Mouse (Mus musculus): ENCODE measurements around the gene Tmem95. TPM values are rescaled to one million over a fixed set of nuclear protein-coding genes. Genes with fewer than 3 reads are reported as not detected.

Tmem95 gene
- polyA plus RNA-seq, 1 experiment from 2014 or later = not detected

DNA sequence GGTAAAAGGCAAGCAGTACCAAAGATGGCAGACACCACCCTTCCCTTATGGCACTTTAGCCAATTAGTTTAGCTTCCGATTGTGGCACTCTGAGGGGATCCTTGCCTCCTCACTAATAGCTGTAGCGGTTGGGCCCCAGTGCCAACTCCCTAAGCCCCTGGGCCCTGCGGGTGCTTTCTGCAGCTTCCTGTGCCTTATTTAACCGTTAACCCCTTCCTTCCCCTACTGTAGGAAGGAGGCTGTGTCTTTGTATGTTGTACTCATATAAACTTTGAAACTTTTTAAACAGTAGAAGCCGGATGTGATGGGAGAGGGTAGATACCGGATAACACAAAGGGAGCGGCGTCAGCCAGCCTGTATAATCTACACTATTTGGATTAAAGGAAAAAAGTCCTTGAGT lies 27.1 kb downstream of the Tmem95 start:
- H3K27ac ChIP-seq (replicated peaks; ENCODE audit: low read depth, low read length) = no peak overlapping the region

DNA sequence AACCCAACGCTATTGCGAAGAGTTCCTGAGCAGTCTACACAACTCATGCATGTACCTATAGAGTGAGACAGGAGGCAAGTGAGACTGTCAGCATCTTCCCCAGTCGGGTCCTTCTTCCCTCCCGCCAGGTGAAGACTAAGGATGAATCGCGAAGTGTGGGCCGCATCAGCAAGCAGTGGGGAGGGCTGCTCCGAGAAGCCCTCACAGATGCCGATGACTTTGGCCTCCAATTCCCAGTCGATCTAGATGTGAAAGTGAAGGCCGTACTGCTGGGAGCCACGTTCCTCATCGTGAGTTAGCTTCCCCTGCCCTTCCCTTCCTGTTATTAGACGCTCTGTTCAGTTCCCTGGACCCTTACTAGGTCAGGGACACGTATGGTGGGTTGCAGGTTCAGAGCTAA lies 27.9 kb downstream of the Tmem95 start:
- Histone ChIP-seq H3K36me3 (ENCODE audit: control insufficient read depth, insufficient read depth, low read length) (peaks cover 51% of the 10 kb centered on the region), H3K27me3 (replicated peaks; ENCODE audit: control insufficient read depth, insufficient read depth, low read length) (no peaks in the 10 kb centered on the region), H3K9me3 (ENCODE audit: control insufficient read depth, low read length) (no peaks in the 10 kb centered on the region), H3K4me1 (ENCODE audit: control insufficient read depth, insufficient read depth, low read length) (peaks cover 25% of the 10 kb centered on the region), H3K4me3 (ENCODE audit: low read depth, low read length) (no peak overlapping the region), H3K9ac (ENCODE audit: low read depth, low read length) (no peak overlapping the region), H3K27ac (replicated peaks; ENCODE audit: low read depth, low read length) (no peak overlapping the region), H3K4me2 (ENCODE audit: low read depth, low read length) (no peak overlapping the region)
- 87% methylated on average over 15 of the region's 15 CpGs for WGBS
- ATAC-seq (ENCODE audit: low read depth) (no peak), DNase-seq (ENCODE audit: low spot score) (no peak)

More for the DNA sequence above, 27.1 kb downstream of the Tmem95 start:
- H3K27me3 ChIP-seq (replicated peaks; ENCODE audit: control insufficient read depth, insufficient read depth, low read length) = no peaks in the 10 kb centered on the region
- H3K4me1 ChIP-seq (ENCODE audit: control insufficient read depth, insufficient read depth, low read length) = peaks cover 19% of the 10 kb centered on the region
- no peak overlapping the region for H3K4me3 ChIP-seq (ENCODE audit: low read depth, low read length)
- H3K36me3 ChIP-seq (ENCODE audit: control insufficient read depth, insufficient read depth, low read length) = peaks cover 51% of the 10 kb centered on the region
- WGBS = 64% methylated on average over 8 of the region's 8 CpGs
- H3K9me3 ChIP-seq (ENCODE audit: control insufficient read depth, low read length) = no peaks in the 10 kb centered on the region
- H3K4me2 ChIP-seq (ENCODE audit: low read depth, low read length) = no peak overlapping the region
- no peak for ATAC-seq (ENCODE audit: low read depth)
- H3K9ac ChIP-seq (ENCODE audit: low read depth, low read length) = no peak overlapping the region
- no peak for DNase-seq (ENCODE audit: low spot score)

DNA sequence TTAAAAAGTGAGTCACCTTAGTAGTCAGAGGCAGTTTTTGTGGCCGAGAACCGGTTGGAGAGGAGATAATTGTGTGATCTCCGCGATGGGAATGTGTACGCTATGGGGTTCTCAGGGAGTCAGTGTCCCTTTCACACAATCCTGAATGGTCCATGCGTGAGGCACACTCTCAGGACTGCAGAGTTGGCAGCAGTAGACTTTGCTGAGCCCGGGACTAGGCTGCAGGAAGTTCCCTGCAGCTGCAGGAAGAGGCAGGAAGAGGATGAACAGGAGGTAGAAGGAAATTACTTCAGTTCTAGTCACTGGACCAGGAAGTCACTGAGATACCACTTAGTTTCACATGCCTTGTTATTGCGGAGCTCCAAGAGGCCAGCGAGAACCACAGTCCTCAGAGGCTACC lies 28.7 kb downstream of the Tmem95 start:
- 85% methylated on average over 9 of the region's 9 CpGs for WGBS
- H3K4me1 ChIP-seq (ENCODE audit: control insufficient read depth, insufficient read depth, low read length) = peaks cover 25% of the 10 kb centered on the region

DNA sequence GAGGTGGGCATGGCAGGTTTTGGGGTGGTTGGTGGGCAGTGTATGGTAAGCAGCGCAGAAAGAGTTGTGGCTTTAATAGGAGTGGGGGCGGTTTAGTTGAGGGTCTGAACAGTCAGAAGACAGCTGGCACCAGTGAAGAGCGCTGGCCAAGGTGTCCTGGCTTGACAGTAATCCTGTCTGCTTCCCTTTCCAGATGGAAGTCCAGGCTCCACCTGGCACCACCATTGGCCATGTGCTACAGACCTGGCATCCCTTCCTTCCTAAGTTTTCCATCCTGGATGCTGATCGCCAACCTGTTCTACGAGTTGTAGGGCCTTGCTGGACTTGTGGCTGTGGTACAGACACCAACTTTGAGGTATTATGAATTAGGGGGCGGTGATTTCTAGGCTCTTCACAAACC lies 29.8 kb downstream of the Tmem95 start:
- Histone ChIP-seq H3K27ac (replicated peaks; ENCODE audit: low read depth, low read length) (no peak overlapping the region), H3K4me2 (ENCODE audit: low read depth, low read length) (peak overlapping the region; percentile 95), H3K27me3 (replicated peaks; ENCODE audit: control insufficient read depth, insufficient read depth, low read length) (no peaks in the 10 kb centered on the region), H3K36me3 (ENCODE audit: control insufficient read depth, insufficient read depth, low read length) (peaks cover 51% of the 10 kb centered on the region), H3K9me3 (ENCODE audit: control insufficient read depth, low read length) (no peaks in the 10 kb centered on the region), H3K4me1 (ENCODE audit: control insufficient read depth, insufficient read depth, low read length) (peaks cover 25% of the 10 kb centered on the region), H3K9ac (ENCODE audit: low read depth, low read length) (0 out of 2 replicates have a peak overlapping the region, but pooled peaks have one; percentile 92), H3K4me3 (ENCODE audit: low read depth, low read length) (peak overlapping the region; percentile 90)
- WGBS = 94% methylated on average over 6 of the region's 6 CpGs
- ATAC-seq (ENCODE audit: low read depth) (no peak), DNase-seq (ENCODE audit: low spot score) (no peak)

More for the DNA sequence above, 28.7 kb downstream of the Tmem95 start:
- Histone ChIP-seq H3K4me3 (ENCODE audit: low read depth, low read length) (no peak overlapping the region), H3K27ac (replicated peaks; ENCODE audit: low read depth, low read length) (no peak overlapping the region; the same call in 1 of the 2 replicates), H3K9me3 (ENCODE audit: control insufficient read depth, low read length) (no peaks in the 10 kb centered on the region), H3K27me3 (replicated peaks; ENCODE audit: control insufficient read depth, insufficient read depth, low read length) (no peaks in the 10 kb centered on the region), H3K4me2 (ENCODE audit: low read depth, low read length) (no peak overlapping the region), H3K9ac (ENCODE audit: low read depth, low read length) (no peak overlapping the region), H3K36me3 (ENCODE audit: control insufficient read depth, insufficient read depth, low read length) (peaks cover 51% of the 10 kb centered on the region)
- no peak for DNase-seq (ENCODE audit: low spot score)
- no peak for ATAC-seq (ENCODE audit: low read depth)

DNA sequence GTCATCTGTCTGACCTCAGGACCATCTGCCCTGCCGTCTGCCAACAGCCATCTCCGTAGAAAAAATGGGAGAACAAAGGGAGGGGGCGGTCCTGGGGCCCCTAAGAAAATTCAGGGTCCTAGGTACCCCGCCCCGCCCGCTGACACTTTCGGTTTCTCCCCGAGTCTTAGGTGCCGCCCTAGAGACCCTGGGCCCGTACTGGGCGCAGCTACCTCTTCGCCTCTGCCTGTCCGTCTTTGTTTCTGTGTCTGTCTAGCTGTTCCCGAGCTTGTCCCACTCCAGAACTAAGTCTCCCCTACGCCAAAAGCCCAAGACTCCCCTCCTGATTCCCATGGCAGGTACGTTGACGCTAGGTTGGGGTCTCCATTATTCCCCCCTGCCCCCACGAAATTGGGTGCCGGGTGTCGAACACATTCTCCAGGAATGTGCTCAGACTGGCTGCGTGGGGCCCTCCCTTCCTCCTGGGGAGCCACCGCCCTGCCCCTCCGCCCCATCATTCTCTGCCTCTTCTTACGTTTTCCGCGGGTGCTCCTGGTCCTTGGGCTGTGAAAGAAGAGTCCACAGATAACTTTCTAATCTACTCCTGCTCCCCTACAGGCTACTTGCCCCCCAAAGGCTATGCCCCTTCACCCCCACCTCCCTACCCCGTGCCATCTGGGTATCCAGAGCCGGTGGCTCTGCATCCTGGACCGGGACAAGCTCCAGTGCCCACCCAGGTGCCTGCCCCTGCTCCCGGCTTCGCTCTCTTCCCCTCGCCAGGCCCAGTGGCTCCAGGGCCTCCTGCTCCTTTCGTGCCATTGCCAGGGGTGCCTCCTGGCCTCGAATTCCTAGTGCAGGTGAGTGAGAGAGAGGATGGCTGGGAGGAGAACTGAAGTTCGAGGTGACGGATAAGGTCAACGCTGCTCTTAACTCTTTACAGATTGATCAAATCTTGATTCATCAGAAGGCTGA lies 30.8 kb downstream of the Tmem95 start:
- peaks cover 44% of the 10 kb centered on the region for H3K36me3 ChIP-seq (ENCODE audit: control insufficient read depth, insufficient read depth, low read length)
- 9% methylated on average over 33 of the region's 37 CpGs for WGBS
- H3K9me3 ChIP-seq (ENCODE audit: control insufficient read depth, low read length) = no peaks in the 10 kb centered on the region
- H3K4me2 ChIP-seq (ENCODE audit: low read depth, low read length) = peak overlapping the region; percentile 95
- peaks cover 25% of the 10 kb centered on the region for H3K4me1 ChIP-seq (ENCODE audit: control insufficient read depth, insufficient read depth, low read length)
- H3K9ac ChIP-seq (ENCODE audit: low read depth, low read length) = peak overlapping the region; percentile 92
- ATAC-seq (ENCODE audit: low read depth) (peak; percentile 49), DNase-seq (ENCODE audit: low spot score) (peak; percentile 45)
- H3K27me3 ChIP-seq (replicated peaks; ENCODE audit: control insufficient read depth, insufficient read depth, low read length) = no peaks in the 10 kb centered on the region
- H3K27ac ChIP-seq (replicated peaks; ENCODE audit: low read depth, low read length) = peak overlapping the region; percentile 95
- peak overlapping the region; percentile 90 for H3K4me3 ChIP-seq (ENCODE audit: low read depth, low read length)

GRCm38 (mm10) chr11:69846198-69846680 lies 31.6 kb downstream of the Tmem95 start, which contains the start of gene Plscr3:
TSS of gene Plscr3 (plus strand) at chr11:69846376.
- peaks cover 25% of the 10 kb centered on the region for H3K4me1 ChIP-seq (ENCODE audit: control insufficient read depth, insufficient read depth, low read length)
- H3K9ac ChIP-seq (ENCODE audit: low read depth, low read length) = peak within 1 kb of the TSS; percentile 92
- whole genome bisulfite sequencing = 0% methylated on average over 19 of the region's 38 CpGs
- no peaks in the 10 kb centered on the region for H3K9me3 ChIP-seq (ENCODE audit: control insufficient read depth, low read length)
- peak within 1 kb of the TSS; percentile 90 for H3K4me3 ChIP-seq (ENCODE audit: low read depth, low read length)
- peaks cover 36% of the 10 kb centered on the region for H3K36me3 ChIP-seq (ENCODE audit: control insufficient read depth, insufficient read depth, low read length)
- peak within 1 kb of the TSS; percentile 95 for H3K4me2 ChIP-seq (ENCODE audit: low read depth, low read length)
- no peaks in the 10 kb centered on the region for H3K27me3 ChIP-seq (replicated peaks; ENCODE audit: control insufficient read depth, insufficient read depth, low read length)
- ATAC-seq (ENCODE audit: low read depth) = peak; percentile 92
- DNase-seq (ENCODE audit: low spot score) = peak; percentile 96
- H3K27ac ChIP-seq (replicated peaks; ENCODE audit: low read depth, low read length) = peak within 1 kb of the TSS; percentile 95

DNA sequence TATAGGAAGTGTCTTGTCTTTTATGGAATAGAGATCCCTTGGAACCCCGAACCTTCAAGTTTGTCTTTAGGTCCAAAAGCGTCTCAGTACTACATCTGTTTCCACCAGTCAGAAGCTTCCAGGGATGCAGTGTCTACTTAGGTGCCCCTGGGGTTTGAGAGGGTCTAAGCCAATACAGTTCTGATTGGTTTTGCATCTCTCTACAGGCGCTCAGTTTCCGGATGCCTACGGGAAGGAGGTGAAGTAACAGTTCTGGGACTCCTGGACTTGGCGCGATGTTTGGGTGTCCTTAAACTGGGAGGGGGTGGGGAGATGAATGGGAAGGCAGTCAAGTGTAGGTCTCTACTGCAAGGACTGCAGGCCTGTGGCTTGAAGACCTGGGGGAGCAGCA lies 39.1 kb downstream of the Tmem95 start:
- Histone ChIP-seq H3K9ac (ENCODE audit: low read depth, low read length) (peak overlapping the region; percentile 79), H3K27ac (replicated peaks; ENCODE audit: low read depth, low read length) (peak overlapping the region; percentile 90), H3K27me3 (replicated peaks; ENCODE audit: control insufficient read depth, insufficient read depth, low read length) (no peaks in the 10 kb centered on the region), H3K36me3 (ENCODE audit: control insufficient read depth, insufficient read depth, low read length) (peaks cover 3% of the 10 kb centered on the region), H3K9me3 (ENCODE audit: control insufficient read depth, low read length) (no peaks in the 10 kb centered on the region), H3K4me1 (ENCODE audit: control insufficient read depth, insufficient read depth, low read length) (peaks cover 26% of the 10 kb centered on the region), H3K4me2 (ENCODE audit: low read depth, low read length) (peak overlapping the region; percentile 95), H3K4me3 (ENCODE audit: low read depth, low read length) (peak overlapping the region; percentile 73)
- DNase-seq (ENCODE audit: low spot score) (no peak), ATAC-seq (ENCODE audit: low read depth) (peak; percentile 2; the same call in 1 of the 2 replicates)
- WGBS = 2% methylated on average over 7 of the region's 7 CpGs

- ATAC-seq (ENCODE audit: low read depth) = peak; percentile 92
- WGBS = under 1% methylated on average over 28 of the region's 34 CpGs
These were observed 39.7 kb downstream of the Tmem95 start, which contains the start of gene Tmem256 for GRCm38 (mm10) chr11:69837952-69838713. TSS of gene Tmem256 (plus strand) at chr11:69838514.

More at GRCm38 (mm10) chr11:69837952-69838713, 39.7 kb downstream of the Tmem95 start, which contains the start of gene Tmem256:
- Histone ChIP-seq H3K9ac (ENCODE audit: low read depth, low read length) (peak within 1 kb of the TSS; percentile 81), H3K27ac (replicated peaks; ENCODE audit: low read depth, low read length) (peak within 1 kb of the TSS; percentile 92), H3K4me3 (ENCODE audit: low read depth, low read length) (peak within 1 kb of the TSS; percentile 73), H3K36me3 (ENCODE audit: control insufficient read depth, insufficient read depth, low read length) (peaks cover 9% of the 10 kb centered on the region), H3K4me2 (ENCODE audit: low read depth, low read length) (peak within 1 kb of the TSS; percentile 95), H3K4me1 (ENCODE audit: control insufficient read depth, insufficient read depth, low read length) (peaks cover 28% of the 10 kb centered on the region), H3K27me3 (replicated peaks; ENCODE audit: control insufficient read depth, insufficient read depth, low read length) (no peaks in the 10 kb centered on the region), H3K9me3 (ENCODE audit: control insufficient read depth, low read length) (no peaks in the 10 kb centered on the region)
- peak; percentile 99 for DNase-seq (ENCODE audit: low spot score)

Measured in embryonic facial prominence, embryonic 14.5 days (tissue).